Mouse (Mus musculus): ENCODE data around the gene Aida. TPM values are rescaled to one million over a fixed set of nuclear protein-coding genes. Genes with fewer than 3 reads are reported as not detected.
A peak's percentile ranks its signal among the peaks of the same experiment; 100 is the strongest.

The Aida gene
- 17.7 and 21.5 TPM in 2 replicates for total RNA-seq (2012; rRNA removed)
- 10 to 100 TPM in 1 of 2 experiments, not detected in 1; 36.0 TPM for polyA plus RNA-seq (2012; ENCODE audit: insufficient read depth in 1 of 2, insufficient read length in 2 of 2, low read depth in 1 of 2, low replicate concordance in 2 of 2, missing spikeins in 1 of 2)

GRCm38 (mm10) chr1:183296465-183296864, at the start of gene Aida:
TSS of gene Aida (plus strand) at chr1:183296590.
- Histone ChIP-seq H3K9me3 (replicated peaks; ENCODE audit: insufficient read depth, low read length) (no peaks in the 10 kb centered on the region), H3K79me2 (ENCODE audit: control insufficient read depth, insufficient read depth, low read length, poor library complexity) (peaks cover 10% of the 10 kb centered on the region; the same call in 1 of the 2 replicates), H3K36me3 (ENCODE audit: control insufficient read depth in 1 of 2, insufficient read depth in 2 of 2, low read length in 2 of 2) (peaks cover 0 to 10% of the 10 kb centered on the region in 2 experiments; a peak in 2 of 4 replicates), H3K9ac (ENCODE audit: control insufficient read depth, low read depth, low read length, poor library complexity, severe bottlenecking) (peak within 1 kb of the TSS; percentile 72), H3K27me3 (ENCODE audit: control insufficient read depth in 1 of 2, insufficient read depth in 2 of 2, low read length in 2 of 2) (no peaks in the 10 kb centered on the region), H3K4me3 (ENCODE audit: control insufficient read depth in 1 of 2, insufficient read depth in 1 of 2, low read depth in 2 of 2, low read length in 2 of 2) (peak within 1 kb of the TSS; percentile 74 to 94), H3K4me1 (ENCODE audit: control insufficient read depth in 1 of 2, insufficient read depth in 2 of 2, low read length in 2 of 2) (no peaks in the 10 kb centered on the region), H3K27ac (ENCODE audit: control insufficient read depth, low read depth, low read length) (peak within 1 kb of the TSS; percentile 68)
- DNase-seq (ENCODE audit: low read depth, low spot score) = peak; percentile 77
- TF ChIP-seq NELFE (IDR thresholded peaks at IDR 0.05; ENCODE audit: low read depth, low read length) (no peak), MXI1 (IDR thresholded peaks at IDR 0.05; ENCODE audit: low read depth, low read length) (no peak), ELF1 (IDR thresholded peaks at IDR 0.05; ENCODE audit: low read depth, low read length) (peak; percentile 49; the same call in 1 of the 2 replicates), KAT2A (conservative IDR thresholded peaks at IDR 0.05; ENCODE audit: low read depth, low read length) (no peak)

GRCm38 (mm10) chr1:183248144-183248543, 48.2 kb upstream of the Aida start:
- peak; percentile 47 for DNase-seq (ENCODE audit: low read depth, low spot score)
- peaks cover 0 to 4% of the 10 kb centered on the region in 2 experiments; a peak in 2 of 4 replicates for H3K36me3 ChIP-seq (ENCODE audit: control insufficient read depth in 1 of 2, insufficient read depth in 2 of 2, low read length in 2 of 2)
- no peak overlapping the region for H3K4me3 ChIP-seq (ENCODE audit: control insufficient read depth in 1 of 2, insufficient read depth in 1 of 2, low read depth in 2 of 2, low read length in 2 of 2)
- no peaks in the 10 kb centered on the region; a peak in 1 of 4 replicates for H3K27me3 ChIP-seq (ENCODE audit: control insufficient read depth in 1 of 2, insufficient read depth in 2 of 2, low read length in 2 of 2)
- H3K79me2 ChIP-seq (ENCODE audit: control insufficient read depth, insufficient read depth, low read length, poor library complexity) = no peaks in the 10 kb centered on the region
- no peaks in the 10 kb centered on the region for H3K9me3 ChIP-seq (replicated peaks; ENCODE audit: insufficient read depth, low read length)
- no peak overlapping the region for H3K9ac ChIP-seq (ENCODE audit: control insufficient read depth, low read depth, low read length, poor library complexity, severe bottlenecking)
- peaks cover 15 to 20% of the 10 kb centered on the region in 2 experiments; a peak in 3 of 4 replicates for H3K4me1 ChIP-seq (ENCODE audit: control insufficient read depth in 1 of 2, insufficient read depth in 2 of 2, low read length in 2 of 2)
- 0 out of 2 replicates have a peak overlapping the region, but pooled peaks have one; percentile 18 for H3K27ac ChIP-seq (ENCODE audit: control insufficient read depth, low read depth, low read length)
- TF ChIP-seq NELFE (IDR thresholded peaks at IDR 0.05; ENCODE audit: low read depth, low read length) (no peak), SMC3 (IDR thresholded peaks at IDR 0.05; ENCODE audit: low read depth, low read length) (no peak), USF1 (IDR thresholded peaks at IDR 0.05; ENCODE audit: low read depth, low read length) (no peak), GABPA (IDR thresholded peaks at IDR 0.05; ENCODE audit: low read depth, low read length) (no peak), MYC (IDR thresholded peaks at IDR 0.05; ENCODE audit: low read depth, low read length) (no peak), KAT2A (conservative IDR thresholded peaks at IDR 0.05; ENCODE audit: low read depth, low read length) (no peak), MXI1 (IDR thresholded peaks at IDR 0.05; ENCODE audit: low read depth, low read length) (peak; percentile 31; the same call in 1 of the 2 replicates), MAFK (IDR thresholded peaks at IDR 0.05; ENCODE audit: borderline replicate concordance, low read depth, low read length) (peak; percentile 93), MEF2A (IDR thresholded peaks at IDR 0.05; ENCODE audit: extremely low read depth, insufficient replicate concordance, low read depth, low read length, poor library complexity, severe bottlenecking) (no peak), ZNF384 (IDR thresholded peaks at IDR 0.05; ENCODE audit: low read depth, low read length) (no peak), E2F4 (IDR thresholded peaks at IDR 0.05; ENCODE audit: borderline replicate concordance, low read depth, low read length) (no peak), BHLHE40 (IDR thresholded peaks at IDR 0.05; ENCODE audit: borderline replicate concordance, low read depth, low read length) (peak; percentile 99), TAL1 (IDR thresholded peaks at IDR 0.05; ENCODE audit: low read length) (no peak), CTCF (IDR thresholded peaks at IDR 0.05 in 2 of 3, conservative IDR thresholded peaks at IDR 0.05 in 1 of 3; ENCODE audit: control insufficient read depth in 1 of 3, insufficient read depth in 1 of 3, low read depth in 2 of 3, low read length in 3 of 3, poor library complexity in 1 of 3, severe bottlenecking in 1 of 3) (no peak), UBTF (IDR thresholded peaks at IDR 0.05; ENCODE audit: borderline replicate concordance, insufficient read depth, low read depth, low read length) (no peak), MYB (IDR thresholded peaks at IDR 0.05; ENCODE audit: low read depth, low read length) (peak; percentile 52), EP300 (IDR thresholded peaks at IDR 0.05; ENCODE audit: low read depth in 1 of 2, low read length in 2 of 2) (peak; percentile 77 to 91), TCF12 (IDR thresholded peaks at IDR 0.05; ENCODE audit: low read depth, low read length) (peak; percentile 91), RCOR1 (IDR thresholded peaks at IDR 0.05; ENCODE audit: low read depth, low read length) (peak; percentile 73), POLR2AphosphoS2 (IDR thresholded peaks at IDR 0.05; ENCODE audit: low read length) (no peak), USF2 (IDR thresholded peaks at IDR 0.05; ENCODE audit: borderline replicate concordance in 1 of 2, insufficient read depth in 1 of 2, low read depth in 1 of 2, low read length in 2 of 2) (no peak), ETS1 (IDR thresholded peaks at IDR 0.05; ENCODE audit: low read depth, low read length) (peak; percentile 89), ZC3H11A (IDR thresholded peaks at IDR 0.05; ENCODE audit: low read depth, low read length) (no peak), POLR2A (IDR thresholded peaks at IDR 0.05; ENCODE audit: control insufficient read depth in 1 of 2, insufficient read depth in 1 of 2, low read depth in 1 of 2, low read length in 2 of 2, poor library complexity in 1 of 2) (no peak), ZKSCAN1 (IDR thresholded peaks at IDR 0.05; ENCODE audit: low read depth, low read length) (no peak), RAD21 (IDR thresholded peaks at IDR 0.05; ENCODE audit: low read depth, low read length) (no peak), CHD2 (IDR thresholded peaks at IDR 0.05; ENCODE audit: low read length) (no peak), JUND (IDR thresholded peaks at IDR 0.05; ENCODE audit: low read depth, low read length) (no peak), TBP (IDR thresholded peaks at IDR 0.05; ENCODE audit: low read depth, low read length) (no peak)

All from MEL (cell line).